Mouse (Mus musculus): ENCODE data around the gene Atrn.

GRCm38 (mm10) chr2:131009123-131009522 lies 102.8 kb downstream of the Atrn start:
- TF ChIP-seq CTCF (conservative IDR thresholded peaks at IDR 0.05; ENCODE audit: insufficient read depth, insufficient read length, low read depth, low read length), result no peak
- TF ChIP-seq POLR2A (IDR thresholded peaks at IDR 0.05; ENCODE audit: low read depth, low read length), result no peak
